Mouse (Mus musculus) Muller cell, postnatal 12 days (primary cell): ENCODE data around the gene Lck.
"Not testable (repeated sequence)": the region's sequence is repeated elsewhere in the genome, so short reads cannot be mapped to it uniquely, and the experiment has no call there.

ENCODE experiments used
- DNase-seq: peaks from one replicate; pipeline ENCODE4 v3.0.0-alpha.2; 2015; ENCODE audit errors: inconsistent ontology term

The Lck gene

DNA sequence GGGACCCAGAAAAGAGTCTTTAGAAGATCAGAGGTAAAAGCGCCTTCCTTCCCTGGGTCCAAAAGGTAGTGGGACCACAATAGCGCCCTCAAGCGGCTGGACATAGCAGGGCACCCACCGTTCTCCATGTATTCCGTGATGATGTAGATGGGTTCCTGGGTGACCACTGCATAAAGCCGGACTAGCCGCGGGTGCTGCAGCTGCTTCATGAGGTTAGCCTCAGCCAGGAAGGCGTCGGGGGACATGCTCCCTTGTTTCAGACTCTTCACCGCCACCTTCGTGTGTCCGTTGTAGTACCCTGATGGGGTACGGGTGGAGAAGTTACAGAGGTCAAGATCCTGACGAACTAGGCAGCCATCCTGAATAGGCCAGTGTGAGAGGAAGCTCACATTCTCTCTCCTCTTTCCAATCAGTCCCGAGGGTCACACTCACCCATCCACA lies 18.0 kb downstream of the Lck start:
- peak; percentile 11 for DNase-seq

GRCm38 (mm10) chr4:129554512-129554911 lies 18.9 kb downstream of the Lck start:
- not testable (repeated sequence) for DNase-seq

GRCm38 (mm10) chr4:129550295-129550694 lies 23.1 kb downstream of the Lck start:
- no peak for DNase-seq

GRCm38 (mm10) chr4:129549306-129549705 lies 24.1 kb downstream of the Lck start:
- DNase-seq, result no peak

- not testable (repeated sequence) for DNase-seq
Measured at GRCm38 (mm10) chr4:129547631-129548030, 25.8 kb downstream of the Lck start.

DNA sequence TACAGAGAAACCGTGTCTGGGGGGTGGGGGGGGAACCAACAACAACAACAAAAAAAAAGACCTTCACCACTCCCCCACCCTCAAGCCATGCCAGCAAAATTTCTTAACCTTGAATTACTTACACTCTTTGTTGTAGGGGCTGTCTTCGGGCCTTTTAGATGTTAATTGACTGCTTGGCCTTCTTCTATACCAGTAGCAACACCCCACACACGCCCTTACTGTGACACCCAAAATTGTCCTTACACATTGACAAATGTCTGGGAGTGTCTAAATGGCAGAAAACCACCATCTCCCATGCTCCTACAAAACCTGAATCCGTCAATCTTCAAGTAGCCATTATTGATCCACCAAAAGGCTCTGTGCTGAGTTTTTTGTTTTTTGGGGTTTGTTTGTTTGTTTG lies 29.3 kb downstream of the Lck start:
- no peak for DNase-seq

GRCm38 (mm10) chr4:129542592-129543141 lies 30.8 kb downstream of the Lck start, which contains the start of gene Hdac1:
Gene Hdac1 (minus strand): TSS chr4:129542713.
- peak; percentile 100 for DNase-seq

DNA sequence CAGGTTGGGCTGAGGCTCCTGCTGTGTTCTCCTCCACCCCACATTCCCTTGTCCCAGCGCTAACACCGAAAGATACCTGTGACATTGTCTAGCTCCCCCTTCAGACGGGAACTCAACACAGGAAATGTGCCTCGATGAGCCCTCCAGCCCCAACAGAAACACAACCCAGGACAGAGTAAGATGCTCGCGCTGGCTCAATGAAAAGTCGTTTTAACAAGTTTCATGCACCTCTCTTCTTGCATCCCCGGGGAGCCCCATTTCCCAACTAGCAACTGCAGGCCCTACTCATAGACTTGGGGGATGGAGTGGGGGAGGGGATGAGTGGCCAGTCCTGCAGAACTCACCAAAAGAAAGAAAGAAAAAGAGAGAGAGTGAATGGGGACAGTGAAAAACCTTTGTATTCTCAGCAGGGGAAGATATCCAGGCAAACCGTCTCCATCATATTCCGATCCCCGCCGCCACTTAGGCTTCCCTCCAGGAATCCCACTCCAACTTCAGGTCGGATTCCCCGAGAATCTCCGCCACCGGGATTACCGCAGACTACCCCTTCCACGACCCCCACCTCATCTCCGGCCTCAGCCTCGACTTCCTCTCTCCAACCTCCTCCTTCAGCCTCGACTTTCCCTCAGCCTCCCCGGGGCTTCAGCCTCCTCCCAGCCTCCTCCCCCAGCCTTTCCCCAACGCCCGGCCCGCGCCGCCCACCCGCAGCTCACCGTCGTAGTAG lies 31.4 kb downstream of the Lck start:
- peak; percentile 39 for DNase-seq

- no peak for DNase-seq
Measured at GRCm38 (mm10) chr4:129540012-129540411, 33.4 kb downstream of the Lck start.

DNA sequence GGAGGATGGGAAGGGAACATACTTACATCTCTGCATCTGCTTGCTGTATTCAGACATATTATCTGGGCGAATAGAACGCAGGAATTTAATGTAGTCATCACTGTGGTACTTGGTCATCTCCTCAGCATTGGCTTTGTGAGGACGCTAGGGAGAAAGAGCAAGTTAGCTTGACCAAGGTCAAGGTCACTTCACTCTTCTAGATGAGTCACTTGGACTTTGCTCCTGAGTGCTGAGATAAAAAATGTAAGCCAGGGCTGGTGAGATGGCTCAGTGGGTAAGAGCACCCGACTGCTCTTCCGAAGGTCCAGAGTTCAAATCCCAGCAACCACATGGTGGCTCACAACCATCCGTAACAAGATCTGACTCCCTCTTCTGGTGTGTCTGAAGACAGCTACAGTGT lies 44.5 kb downstream of the Lck start:
- DNase-seq, result not testable (repeated sequence)

DNA sequence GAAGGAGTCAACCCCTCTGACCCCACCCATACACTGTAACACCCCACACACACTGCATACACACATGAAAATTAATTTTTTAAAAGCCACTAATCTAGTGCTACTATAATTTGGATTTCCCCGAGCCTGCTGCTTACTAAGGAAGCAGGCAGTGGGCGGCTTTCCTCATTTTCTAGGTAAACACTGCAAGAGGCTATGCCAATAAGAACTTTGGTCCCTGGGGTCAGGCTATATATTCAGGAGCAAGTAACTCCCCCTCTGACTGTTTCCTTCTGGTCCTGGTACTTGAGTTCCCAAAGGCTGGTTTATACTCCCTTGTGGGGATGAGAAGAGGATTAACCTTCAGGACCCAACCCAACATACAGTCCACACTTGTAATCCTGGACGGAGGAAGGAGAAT lies 47.6 kb downstream of the Lck start:
- DNase-seq, result no peak

- no peak for DNase-seq
Measured at GRCm38 (mm10) chr4:129525338-129525737, 48.1 kb downstream of the Lck start.

GRCm38 (mm10) chr4:129518519-129518918 lies 54.9 kb downstream of the Lck start:
- DNase-seq, result no peak

GRCm38 (mm10) chr4:129516925-129517324 lies 56.5 kb downstream of the Lck start:
- no peak for DNase-seq

GRCm38 (mm10) chr4:129514300-129514898 lies 59.0 kb downstream of the Lck start:
- peak; percentile 73 for DNase-seq

- no peak for DNase-seq
Measured at GRCm38 (mm10) chr4:129513891-129514290, 59.5 kb downstream of the Lck start.

- DNase-seq, result peak; percentile 95
Measured at GRCm38 (mm10) chr4:129513086-129513767, 60.2 kb downstream of the Lck start, which contains the start of gene Marcksl1. Gene Marcksl1 (plus strand): TSS chr4:129513581.

- peak; percentile 31 for DNase-seq
Measured at GRCm38 (mm10) chr4:129511413-129512096, 61.9 kb downstream of the Lck start.

GRCm38 (mm10) chr4:129510723-129511412 lies 62.6 kb downstream of the Lck start:
- DNase-seq, result peak; percentile 69

GRCm38 (mm10) chr4:129509650-129510049 lies 63.8 kb downstream of the Lck start:
- DNase-seq, result no peak
